Mouse (Mus musculus) adrenal gland, adult 8-10 months (tissue): ENCODE measurements around the gene Fam92b. TPM values are rescaled to one million over a fixed set of nuclear protein-coding genes. Genes with fewer than 3 reads are reported as not detected.

ENCODE experiments used
- DNase-seq: peaks from one replicate; pipeline ENCODE4 v3.0.0; 2022
- total RNA-seq, 4 experiments: library from RNA; stranded (reverse); gene quantifications; 2 replicates each; pipeline ENCODE4 v1.2.4; 2022

Gene Fam92b
- total RNA-seq, 4 experiments from 2014 or later: 0.99 to 4.1 (median 2.6) TPM

DNA sequence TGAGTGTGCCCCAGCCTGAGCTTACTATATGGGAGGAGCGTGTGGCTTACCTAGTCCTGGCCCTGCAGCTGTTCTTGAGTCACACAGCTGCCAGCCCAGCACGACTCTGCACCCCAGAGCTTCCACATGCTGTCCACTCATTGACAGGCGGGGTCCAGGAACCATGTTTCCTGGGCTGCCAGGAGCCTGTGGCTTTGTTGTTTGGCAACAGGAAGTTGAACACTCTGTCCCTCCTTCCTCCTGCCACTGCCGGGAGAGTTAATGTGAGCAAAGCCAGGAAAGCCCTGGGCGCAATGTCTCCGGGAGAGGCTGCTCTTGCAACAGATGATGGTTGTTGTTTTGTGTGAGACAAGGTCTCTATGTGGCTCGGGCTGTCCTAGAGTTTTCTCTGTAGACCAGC, 24.6 kb downstream of the Fam92b start:
- peak; percentile 67 for DNase-seq

DNA sequence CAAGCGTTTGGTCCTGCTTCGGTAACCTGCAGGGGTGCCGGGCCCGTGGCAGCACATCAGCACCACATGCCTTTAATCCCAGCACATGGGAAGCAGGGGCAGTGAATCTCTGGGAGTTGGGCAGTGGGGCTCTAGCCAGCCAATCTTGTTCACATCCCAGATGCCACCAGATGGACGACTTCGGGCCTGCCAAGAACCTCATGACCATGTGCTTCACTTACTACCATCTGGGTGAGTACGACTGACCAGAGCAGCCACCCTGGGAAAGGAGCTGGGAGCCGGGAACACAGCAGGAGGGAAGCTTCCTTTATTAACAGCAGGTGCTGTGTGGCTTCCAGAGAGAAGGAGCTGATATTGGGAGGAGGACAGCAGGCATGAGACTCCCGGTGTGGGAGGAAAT, 26.1 kb downstream of the Fam92b start:
- no peak for DNase-seq

DNA sequence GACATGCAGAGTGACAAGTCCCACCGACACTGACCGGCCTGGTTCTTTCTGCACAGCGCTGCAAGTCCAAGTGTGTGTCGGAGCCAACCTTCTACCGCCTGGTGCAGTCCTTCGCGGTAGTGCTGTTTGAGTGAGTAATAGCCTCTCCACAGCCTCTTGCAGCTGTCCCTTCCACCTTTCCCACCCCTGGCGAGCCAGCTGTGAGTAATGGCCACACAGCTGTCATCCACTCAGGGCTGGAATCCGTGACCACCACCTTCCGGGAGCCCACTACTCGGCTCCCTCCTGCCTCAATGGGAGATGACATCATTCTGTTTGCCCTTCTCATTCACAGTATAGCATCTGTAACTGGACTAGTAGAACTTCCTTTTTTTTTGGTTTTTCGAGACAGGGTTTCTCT, 27.2 kb downstream of the Fam92b start:
- DNase-seq: no peak

DNA sequence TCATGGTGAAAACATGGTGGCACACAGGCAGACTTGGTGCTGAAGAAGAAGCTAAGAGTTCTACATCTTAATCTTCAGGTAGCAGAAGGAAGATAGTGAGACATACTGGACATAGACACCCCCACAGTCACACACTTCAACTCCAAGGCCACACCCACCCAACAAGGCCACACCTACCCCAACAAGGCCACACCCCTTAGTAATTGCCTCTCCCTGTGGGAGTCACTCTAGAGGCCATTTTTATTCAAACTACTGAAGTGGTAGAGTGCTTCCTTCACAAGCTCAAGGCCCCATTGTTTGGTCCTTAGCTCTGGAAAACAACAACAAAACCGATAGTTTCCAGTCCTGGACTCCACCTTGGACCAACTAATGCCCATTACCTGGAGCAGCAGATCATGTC, 31.2 kb downstream of the Fam92b start:
- DNase-seq: no peak

DNA sequence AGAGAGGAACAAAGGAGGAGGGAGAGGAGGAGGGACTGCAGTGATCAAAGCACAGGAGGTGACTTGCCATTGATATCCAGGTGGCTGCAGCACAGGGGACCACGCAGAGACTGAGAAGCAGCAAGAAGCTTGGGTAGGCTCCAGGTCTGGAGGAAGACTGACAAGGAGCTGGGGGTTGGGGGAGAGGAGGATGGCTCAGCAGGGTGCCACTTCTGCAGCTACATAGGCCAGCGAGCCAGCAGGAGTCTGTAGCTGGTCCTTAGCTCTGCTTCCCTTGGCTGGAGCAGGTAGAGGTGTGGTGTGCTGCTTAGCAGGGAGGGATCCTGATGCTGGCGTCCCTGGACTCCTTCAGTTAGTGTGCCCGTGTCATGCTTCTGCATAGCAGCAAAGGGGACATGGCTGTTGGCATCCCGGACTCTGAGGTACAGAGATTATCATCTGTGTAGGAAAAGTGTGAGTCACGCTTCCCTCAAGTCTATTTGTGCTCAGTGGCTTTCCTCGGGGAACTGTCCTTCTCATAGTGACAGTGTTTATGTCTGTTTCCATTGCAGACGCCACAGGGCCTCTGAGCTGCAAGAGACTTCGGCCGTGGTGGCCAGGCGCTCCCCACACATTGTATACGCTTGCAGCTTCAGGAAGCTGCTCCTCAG, 32.5 kb downstream of the Fam92b start:
- DNase-seq: peak; percentile 49

DNA sequence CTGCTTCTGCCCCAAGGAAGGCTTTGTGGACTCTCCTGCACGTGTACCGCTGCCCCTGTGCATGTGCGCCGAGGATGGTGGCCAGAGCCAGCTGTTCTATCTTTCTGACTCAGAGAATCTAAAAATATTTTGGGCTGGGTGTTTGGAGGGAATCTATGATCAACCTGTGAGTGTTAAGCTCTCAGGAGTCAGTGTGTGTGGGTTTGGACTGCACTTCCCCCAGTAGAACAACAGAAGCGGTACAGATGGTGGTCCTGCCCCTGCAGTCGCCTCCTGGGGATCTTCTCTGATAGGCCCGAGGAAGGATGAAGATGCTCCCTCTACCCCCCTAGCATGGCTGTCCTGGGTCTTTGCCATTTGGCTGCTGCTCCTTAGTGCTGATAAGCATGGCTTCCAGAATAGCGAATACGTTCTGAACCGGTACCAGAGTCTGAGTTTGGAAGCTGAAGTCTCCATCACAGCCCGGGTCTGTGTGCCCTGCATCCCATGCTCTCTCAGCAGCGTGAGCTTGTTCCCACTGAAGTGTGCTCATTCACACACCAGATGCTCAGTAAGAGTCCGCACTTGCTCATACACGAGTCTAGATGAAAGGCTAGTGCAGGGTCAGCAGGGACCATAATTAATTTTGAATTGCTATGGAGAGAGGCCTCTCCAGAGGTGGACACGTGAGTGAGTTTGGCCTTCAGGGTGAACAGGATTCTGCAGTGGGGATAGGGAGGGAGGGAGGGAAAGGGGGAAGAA, 33.2 kb downstream of the Fam92b start:
- DNase-seq: peak; percentile 82

DNA sequence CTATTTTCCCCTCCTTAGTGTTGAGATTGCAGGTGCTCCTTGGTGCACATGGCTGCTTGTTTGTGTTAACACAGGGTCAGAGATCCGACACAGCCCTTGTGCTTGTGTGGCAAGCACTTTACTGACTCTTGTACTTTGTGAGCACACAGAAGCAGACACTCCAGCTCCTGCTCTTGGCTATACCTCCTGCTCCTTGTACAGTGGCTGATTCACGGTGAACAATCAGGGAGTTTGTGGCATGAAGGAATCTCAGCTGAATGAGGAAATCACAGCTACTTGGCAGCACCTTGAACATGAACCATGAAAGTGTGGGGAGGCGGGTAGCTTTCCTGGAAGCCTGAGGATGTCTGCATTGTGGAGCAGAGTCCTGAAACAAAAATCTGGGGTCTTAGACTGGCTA, 36.5 kb downstream of the Fam92b start:
- DNase-seq: no peak

DNA sequence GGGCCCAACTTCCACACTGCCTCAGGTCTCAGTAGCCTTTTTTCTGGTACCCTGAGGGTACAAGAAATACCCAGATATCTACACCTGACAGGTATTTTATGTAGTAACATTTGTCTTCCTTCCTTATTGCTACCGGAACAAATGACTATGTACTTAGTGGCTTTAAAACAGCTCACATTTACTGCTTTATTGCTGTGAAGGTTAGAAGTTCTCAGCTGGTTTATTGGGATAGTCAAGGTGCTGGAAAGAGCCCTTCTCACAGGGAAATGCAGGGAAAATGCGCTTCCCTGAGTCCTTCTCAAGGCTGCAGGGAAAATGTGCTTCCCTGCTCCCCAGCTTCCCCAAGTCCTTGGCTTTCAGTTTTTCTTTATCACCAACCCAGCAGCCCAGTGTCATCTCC, 38.3 kb downstream of the Fam92b start:
- DNase-seq: no peak

DNA sequence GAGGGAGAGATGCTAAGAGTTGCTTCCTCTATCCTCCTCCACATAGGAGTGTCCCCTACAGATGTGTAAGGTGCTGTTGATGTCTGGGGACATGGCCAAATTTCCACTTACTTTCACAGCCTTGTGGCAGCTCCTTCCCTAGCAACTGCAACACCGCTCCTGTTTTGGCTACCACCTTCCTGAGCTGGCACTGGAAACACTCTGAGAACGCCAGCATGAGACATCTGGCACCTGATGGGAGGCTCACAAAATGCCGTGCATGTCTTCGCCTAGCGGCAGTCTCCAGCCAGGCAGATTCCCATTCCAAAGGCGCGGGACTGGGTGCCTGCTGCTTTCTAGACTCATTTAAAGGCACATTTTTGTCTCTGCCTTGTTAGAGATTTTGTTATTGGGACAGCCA, 40.6 kb downstream of the Fam92b start:
- DNase-seq: no peak

DNA sequence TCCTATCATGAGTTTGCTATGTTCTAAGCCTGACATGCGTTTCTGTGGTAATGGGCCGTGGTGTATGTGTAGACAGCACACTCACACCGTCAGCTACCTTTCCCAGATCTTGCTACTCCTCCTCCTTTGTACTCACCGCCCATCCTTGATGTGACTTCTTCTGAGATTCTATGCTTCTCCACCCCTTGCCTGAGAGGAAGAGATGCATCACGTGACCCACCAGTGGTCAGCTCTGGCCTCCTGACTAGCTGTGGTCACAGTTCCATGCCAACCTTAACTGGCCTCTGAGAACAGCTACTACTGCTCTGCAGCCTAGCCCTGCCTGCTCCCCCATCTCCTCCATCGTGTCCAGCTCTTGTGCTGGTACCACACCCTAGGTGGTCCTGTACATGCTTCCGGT, 41.6 kb downstream of the Fam92b start:
- no peak for DNase-seq

DNA sequence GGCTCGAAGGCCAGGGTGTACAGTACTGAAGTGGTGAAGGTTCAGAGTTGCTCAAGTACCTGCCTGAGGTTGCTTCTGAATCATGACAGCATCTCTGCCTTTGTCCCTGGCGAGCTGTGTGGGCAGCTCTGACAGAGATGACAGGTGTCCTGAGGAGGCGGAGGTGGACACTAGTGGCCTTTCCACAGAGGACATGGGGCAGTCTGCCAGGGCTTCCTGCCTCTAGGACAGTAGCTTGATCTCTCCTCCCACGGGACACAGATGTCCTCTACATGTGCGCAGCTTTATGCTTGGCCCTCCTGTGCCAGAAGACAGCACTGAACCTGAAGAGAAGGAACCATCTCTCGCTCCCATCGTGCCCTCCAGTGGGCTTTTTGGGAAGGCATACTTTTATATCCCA, 44.1 kb downstream of the Fam92b start:
- no peak for DNase-seq

DNA sequence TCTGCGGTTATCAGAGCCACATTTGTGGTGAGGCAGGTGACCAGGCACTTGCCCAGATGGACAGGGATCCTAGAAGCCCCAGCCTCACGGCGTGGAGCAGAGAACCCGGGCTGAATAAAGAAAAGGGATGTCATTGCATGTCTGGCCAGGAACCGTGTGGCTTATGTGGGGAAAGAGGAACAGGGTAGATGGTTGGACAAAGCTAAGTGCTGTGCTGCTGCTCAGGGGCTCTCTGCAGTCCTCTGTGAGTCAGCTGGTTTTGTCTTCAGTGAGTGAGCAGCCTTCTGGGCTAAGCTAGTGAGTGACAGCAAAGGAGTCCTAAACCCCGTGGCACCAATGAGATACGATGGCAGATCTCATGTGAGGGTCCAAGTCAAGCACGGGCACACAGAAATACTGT, 46.1 kb downstream of the Fam92b start:
- DNase-seq: no peak

DNA sequence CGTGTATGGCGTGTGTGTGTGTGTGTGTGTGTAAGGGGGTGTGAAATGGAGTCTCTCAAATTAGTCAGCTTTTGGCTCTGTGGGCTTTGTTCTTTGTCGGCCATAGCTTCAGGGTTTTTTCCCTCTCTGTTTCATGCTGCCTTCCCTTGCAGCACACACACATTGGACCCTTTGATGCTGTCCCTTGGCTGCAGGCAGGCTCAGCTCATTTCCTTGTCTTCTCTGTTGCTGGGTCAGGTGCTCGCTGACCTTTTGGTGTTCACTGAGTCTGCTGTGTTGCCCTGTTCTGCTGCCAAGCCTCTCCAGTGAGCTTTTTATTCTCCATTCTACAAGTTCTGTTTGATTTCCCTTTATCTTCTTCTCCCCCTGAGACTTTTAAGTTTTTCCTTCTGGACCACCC, 47.7 kb downstream of the Fam92b start:
- no peak for DNase-seq

DNA sequence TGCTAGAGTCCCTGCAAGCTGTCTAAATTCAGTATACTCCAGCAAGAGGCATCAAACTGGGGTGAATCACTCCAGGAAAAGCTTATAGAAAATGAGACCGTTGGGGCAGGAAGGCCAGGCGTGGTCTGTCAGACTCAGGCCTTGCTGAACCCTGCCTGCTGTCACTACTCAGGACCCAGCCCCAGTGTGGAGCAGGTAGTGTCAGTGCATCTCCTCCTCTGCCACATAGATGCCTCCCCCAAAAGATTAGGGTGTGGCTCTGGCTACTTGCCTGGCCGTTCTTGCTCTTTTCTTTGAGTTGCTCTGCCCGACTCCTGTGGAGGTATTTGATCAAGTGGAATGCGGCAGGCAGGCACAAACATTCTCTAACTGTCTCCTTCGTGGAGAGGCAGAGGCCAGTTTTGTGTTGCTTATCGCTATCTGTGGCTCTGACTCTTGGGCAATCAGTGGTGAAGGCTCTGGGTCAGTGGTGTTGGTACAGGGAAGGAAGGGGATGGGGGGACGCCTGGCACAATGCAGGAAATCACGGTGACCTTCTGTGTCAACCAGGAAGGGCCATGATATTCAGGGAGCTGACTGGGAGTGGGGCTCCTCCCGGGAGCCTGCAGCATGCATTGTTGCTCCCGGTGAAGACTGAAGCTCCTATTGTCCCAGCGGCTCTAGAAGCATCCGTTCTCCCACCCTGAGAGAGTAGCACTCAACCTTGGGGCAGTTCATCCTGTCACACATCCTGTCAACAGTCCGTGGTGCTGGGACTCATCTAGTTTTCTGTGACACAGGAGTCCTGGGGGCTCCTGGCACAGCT, 50.7 kb downstream of the Fam92b start:
- peak; percentile 60 for DNase-seq

DNA sequence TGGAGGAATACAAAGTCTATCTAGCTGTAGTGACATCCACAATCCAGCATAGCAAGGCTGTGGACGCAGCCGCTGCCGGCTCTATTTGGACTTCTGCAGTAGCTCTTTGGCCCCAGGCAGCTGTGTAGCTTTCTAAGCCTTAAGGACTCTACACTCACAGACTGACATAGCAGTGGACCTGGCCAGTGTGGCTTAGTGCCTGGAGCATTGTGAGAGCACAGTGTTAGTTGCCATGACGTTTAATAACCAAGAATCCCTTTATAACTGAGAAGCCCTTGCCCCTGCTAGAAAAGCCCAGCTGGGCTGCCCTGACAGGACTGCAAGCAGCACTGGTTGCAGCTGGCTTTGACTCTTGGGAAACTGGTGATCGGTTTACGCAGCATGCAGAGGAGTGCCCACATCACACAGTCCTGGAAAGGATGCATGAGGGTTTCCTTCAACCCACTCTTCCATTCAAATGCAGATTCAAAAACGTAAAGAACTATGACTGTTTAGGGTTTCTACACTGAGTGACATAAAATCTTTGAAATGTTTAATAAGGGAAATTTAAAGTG, 52.4 kb downstream of the Fam92b start:
- no peak for DNase-seq

DNA sequence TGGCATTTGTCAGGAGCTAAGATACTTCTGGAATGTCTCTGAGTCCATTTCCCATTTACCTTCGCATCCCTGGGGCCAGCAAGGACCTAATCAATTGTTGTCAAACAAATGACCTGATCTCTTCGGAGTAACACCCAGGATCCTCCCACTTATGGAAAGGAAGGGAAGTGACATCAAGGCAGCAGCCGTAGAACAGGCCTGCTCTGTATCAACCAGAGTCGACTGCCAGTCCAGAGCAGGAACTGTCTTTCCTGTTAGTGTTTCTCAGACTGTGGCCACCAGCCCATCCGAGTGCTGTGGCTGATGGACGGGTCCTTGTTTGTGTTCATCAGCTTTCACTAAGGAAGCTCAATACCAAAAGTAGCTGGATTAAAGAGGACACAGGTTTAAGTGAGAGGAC, 53.0 kb downstream of the Fam92b start:
- no peak for DNase-seq

DNA sequence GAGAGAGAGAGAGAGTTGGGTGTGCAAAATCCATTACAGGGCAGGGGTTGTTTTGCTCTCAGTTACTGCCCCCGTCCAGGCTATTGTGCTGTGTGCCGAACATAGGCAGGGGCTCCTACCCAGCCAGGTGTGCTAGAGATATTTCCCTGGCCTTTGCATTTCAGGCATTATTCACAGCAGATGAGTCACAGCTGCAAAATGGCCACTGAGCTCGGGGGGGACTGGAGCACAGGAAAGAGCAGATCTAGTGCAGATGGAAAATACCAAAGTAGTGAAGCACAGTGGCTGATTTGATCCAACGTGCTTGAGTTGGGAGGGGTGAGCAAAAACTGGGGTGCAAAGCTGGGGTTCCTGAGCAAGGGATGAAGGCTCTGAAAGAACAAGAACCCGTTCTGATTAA, 56.3 kb downstream of the Fam92b start:
- peak; percentile 57 for DNase-seq

DNA sequence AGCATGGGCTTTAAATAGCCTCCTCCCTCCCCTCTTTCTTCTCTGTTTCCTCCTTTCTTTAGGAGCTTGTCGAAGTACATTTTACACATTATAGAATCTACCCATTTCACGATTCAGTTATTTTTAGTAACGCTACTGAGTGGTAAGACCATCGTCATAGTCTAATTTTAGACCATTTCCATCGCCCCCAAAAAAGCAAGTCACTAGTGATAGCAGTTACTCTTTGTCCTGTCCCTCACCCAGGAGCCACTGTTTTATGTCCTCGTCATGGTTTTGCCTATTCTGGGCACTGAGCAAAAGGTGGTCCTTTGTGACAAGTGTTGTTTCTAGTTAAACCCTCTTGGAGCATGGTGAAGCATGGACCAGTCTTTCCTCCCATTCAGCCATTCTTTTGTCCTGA, 57.3 kb downstream of the Fam92b start:
- DNase-seq: no peak

DNA sequence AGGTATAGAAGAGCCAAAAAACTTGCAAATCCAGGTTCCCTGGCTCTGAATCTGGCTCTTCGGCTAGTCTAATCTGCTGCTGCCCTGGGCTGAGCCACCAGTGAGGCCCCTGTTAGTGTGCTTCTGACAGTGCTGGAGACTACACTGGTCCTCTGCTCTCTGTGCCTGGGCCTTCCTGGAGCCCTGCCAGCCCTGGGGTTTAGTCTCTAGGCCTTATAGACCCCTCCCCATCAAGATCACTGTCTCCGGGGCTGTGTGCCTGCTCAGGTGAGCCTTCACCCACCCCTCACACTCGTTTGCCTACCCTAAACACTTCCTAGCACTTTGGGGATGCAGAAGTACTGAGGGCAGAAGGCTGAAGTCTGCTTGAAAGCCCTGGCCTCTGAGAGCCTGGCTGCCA, 57.8 kb downstream of the Fam92b start:
- DNase-seq: no peak

DNA sequence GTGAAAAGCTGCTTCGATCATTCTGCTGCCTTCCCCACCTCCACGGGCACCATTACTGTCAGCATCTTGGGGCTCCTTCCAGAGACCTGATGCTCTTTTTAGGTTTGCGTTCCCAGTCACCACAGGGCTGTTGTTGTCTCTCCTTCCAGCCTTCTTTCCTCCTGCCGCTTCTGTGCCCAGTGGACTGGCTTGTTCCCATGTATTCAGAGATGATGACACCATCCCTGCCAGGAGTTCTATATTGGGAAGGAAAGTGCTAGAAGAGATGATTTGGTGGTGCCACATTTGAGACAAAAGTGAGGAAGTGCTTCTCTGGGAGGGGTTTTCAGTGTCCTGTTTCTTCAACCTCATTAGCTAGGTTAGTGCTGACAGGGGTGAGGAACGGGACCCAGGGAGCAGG, 58.4 kb downstream of the Fam92b start:
- DNase-seq: no peak

DNA sequence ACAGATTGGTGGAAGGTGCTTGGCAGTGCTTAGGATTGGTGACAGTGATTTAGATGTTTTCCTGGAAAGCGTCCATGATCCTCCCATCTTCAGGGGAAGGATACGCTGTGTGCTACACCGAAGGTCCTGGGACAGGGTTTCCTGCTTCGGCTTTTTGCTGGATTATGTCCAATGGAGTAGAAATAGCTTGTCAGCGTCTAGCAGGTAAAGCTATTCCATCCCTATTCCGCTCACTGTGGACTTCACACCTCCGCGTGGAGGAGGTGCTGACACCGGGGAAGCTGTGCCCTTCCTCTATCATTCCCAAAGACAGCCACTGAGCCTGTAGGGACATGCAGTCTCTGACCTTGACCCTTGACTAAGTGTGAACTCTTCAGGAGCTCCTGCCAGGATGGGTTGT, 59.1 kb downstream of the Fam92b start:
- DNase-seq: peak; percentile 69

DNA sequence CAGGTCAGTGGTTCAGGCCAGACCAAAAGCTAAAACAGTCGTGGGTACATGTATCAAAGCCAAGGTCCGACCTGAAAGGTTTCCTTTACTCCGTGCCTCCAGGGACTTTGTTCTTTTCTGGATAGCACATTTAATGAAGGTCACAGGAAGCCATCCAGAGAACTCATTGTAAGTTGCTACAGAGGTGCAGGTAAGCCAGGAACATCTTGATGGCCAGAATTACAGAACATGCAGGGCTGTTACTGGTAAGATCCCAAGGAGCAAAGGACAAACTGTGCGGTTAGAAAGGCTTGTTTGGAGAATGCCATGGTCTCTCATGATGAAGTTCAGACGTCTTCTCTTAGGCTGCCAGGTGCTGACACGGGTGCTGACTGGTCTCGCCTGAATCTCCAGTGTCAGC, 60.7 kb downstream of the Fam92b start:
- no peak for DNase-seq
